In genomic region chr7:120634711-120635361, GRCm38 (mm10) we compare ENCODE assay signal across 8 mouse cellular contexts. TPM values are rescaled to one million over a fixed set of nuclear protein-coding genes. Genes with fewer than 3 reads are reported as not detected.
A peak's percentile ranks its signal among the peaks of the same experiment; 100 is the strongest.
DNase-seq lines count a peak whose midpoint lies in the region; ATAC-seq lines count a peak whose summit lies in the region.

Gene Uqcrc2 (plus strand): TSS chr7:120635176.

- H3K36me3 ChIP-seq in intestine, embryonic 14.5 days (ENCODE audit: control insufficient read depth, insufficient read depth, low read length): peaks cover 26% of the 10 kb centered on the region

- H3K4me2 ChIP-seq in intestine, embryonic 14.5 days (ENCODE audit: low read length): peak within 1 kb of the TSS; percentile 95

- H3K4me1 ChIP-seq in intestine, embryonic 14.5 days (replicated peaks; ENCODE audit: control insufficient read depth, insufficient read depth, low read length): peaks cover 11% of the 10 kb centered on the region

- no peaks in the 10 kb centered on the region for H3K27me3 ChIP-seq in intestine, embryonic 14.5 days (replicated peaks; ENCODE audit: control insufficient read depth, insufficient read depth, low read length)

- H3K4me3 ChIP-seq in intestine, embryonic 14.5 days (ENCODE audit: low read depth, low read length): peak within 1 kb of the TSS; percentile 96

- peak within 1 kb of the TSS; percentile 93 for H3K27ac ChIP-seq in intestine, embryonic 14.5 days (ENCODE audit: low read depth)

- under 1% methylated on average over 45 of the region's 45 CpGs for WGBS in intestine, embryonic 14.5 days

- peak; percentile 99 for ATAC-seq in intestine, embryonic 14.5 days (replicated peaks; ENCODE audit: low FRiP score, low TSS enrichment, low read depth)

- DNase-seq in adrenal gland, adult (ENCODE audit: inconsistent age in 2 of 2, low spot score in 1 of 2): peak; percentile 89 to 96
- DNase-seq in embryo, embryonic 10.5 days (ENCODE audit: low spot score): peak; percentile 95
- peak; percentile 81 for DNase-seq in gastrocnemius, postnatal 25 days
- DNase-seq in intestine, embryonic 14.5 days (ENCODE audit: low spot score): peak; percentile 94
- DNase-seq in left cerebral cortex, postnatal 14 days (ENCODE audit: low spot score in 2 of 2): peak; percentile 80 to 87
- peak; percentile 92 for DNase-seq in mesoderm, embryonic 11.5 days (ENCODE audit: low read depth, low spot score)
- peak; percentile 78 to 80 for DNase-seq in right cerebral cortex, postnatal 36 days (ENCODE audit: low spot score in 2 of 2)
- peak; percentile 94 for DNase-seq in yolk sac, embryonic 10.5 days (ENCODE audit: low spot score)

- H3K9ac ChIP-seq in intestine, embryonic 14.5 days (ENCODE audit: low read length): peak within 1 kb of the TSS; percentile 90

- intact Hi-C loops in left cerebral cortex, postnatal 14 days (cut with DNase I): no loop called here

- no peaks in the 10 kb centered on the region for H3K9me3 ChIP-seq in intestine, embryonic 14.5 days (ENCODE audit: control insufficient read depth, low read length)

RNA-seq across cellular contexts. Expression of gene Uqcrc2, which starts in this region (rescaled TPM):
- total RNA-seq in gastrocnemius, postnatal 25 days (2021): 100 to 1,000 TPM; 519 to 547 TPM
- 235 and 246 TPM in 2 replicates for polyA plus RNA-seq in intestine, embryonic 14.5 days (2014; fragmentation: Nextera tagmentation; extraction: Ambion mirVana)
- total RNA-seq in left cerebral cortex, postnatal 14 days (2021): 100 to 1,000 TPM; 238 to 251 TPM

Comparison
In these comparisons a context has a peak if more than half of its experiments do, and no peak if none do; other contexts are left out.
1. Peak in every context shown above with its lines: DNase-seq, ATAC-seq, H3K4me3 ChIP-seq and H3K27ac ChIP-seq.